Mouse (Mus musculus) CD4-positive, CD25-positive, alpha-beta regulatory T cell, adult 4 months (primary cell): Measurements from ENCODE around the gene Limk1. TPM values are rescaled to one million over a fixed set of nuclear protein-coding genes. Genes with fewer than 3 reads are reported as not detected.

Source experiments
- ATAC-seq: one replicate; pipeline ENCODE4 v1.8.0; 2017
- polyA plus RNA-seq, 2 experiments: library from polyadenylated mRNA; unstranded; fragments of 100-300 nt; shearing (Covaris generic); gene quantifications; one replicate each; pipeline ENCODE4 v1.2.1; 2017

The Limk1 gene
- polyA plus RNA-seq, 2 experiments from 2014 or later = 3.8 to 6.9 TPM

GRCm38 (mm10) chr5:134629508-134629907 lies 58.9 kb downstream of the Limk1 start:
- ATAC-seq = no peak

- no peak for ATAC-seq
Measured at GRCm38 (mm10) chr5:134622069-134622468, 66.3 kb downstream of the Limk1 start.

DNA sequence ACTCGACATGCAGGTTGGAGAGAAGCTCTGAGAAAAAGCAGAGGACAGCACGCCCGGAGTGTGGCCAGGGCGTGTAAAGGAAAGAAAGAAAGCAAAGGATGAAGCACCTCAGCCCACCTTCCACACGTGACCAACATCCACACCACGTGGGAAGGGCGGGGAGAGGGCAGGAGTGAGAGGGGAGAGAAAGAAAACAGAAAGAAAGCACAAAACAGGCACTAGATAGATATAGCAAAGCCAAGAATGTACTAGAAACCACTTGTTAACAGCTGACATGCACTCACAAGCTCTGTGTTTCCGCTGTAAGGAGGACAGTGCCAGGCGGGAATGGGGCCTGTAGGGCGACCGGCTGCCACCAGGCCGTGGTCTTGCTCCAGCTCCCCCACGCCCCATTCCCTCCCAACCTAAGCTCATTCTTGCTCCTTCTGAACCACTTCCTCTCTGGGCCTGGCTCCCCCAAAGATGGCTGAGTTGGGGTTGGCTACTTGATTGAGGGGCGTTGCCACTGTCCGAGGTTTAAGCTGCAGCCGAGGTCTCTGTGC lies 67.2 kb downstream of the Limk1 start:
- no peak for ATAC-seq

- ATAC-seq = no peak
Measured at GRCm38 (mm10) chr5:134620457-134620856, 67.9 kb downstream of the Limk1 start.

GRCm38 (mm10) chr5:134617071-134617470 lies 71.3 kb downstream of the Limk1 start:
- peak; percentile 68 for ATAC-seq

DNA sequence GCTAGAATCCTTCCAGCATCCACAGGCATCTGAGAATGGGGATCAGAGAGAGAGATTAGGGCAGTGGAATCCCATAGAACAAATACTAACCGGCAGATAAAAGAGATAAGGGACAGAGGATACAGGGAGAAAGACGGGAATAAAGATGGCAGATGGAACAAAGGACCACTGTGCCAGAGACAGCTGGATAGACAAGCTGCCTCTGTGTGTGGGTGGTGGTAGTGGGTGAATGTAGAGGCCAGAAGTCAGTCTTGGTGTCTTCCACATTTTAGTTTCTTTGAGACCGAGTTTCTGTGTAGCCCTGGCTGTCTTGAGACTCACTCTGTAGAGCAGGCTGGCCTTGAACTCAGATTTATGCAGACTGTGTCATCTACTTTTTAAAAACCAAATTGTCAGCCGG lies 72.6 kb downstream of the Limk1 start:
- no peak for ATAC-seq

DNA sequence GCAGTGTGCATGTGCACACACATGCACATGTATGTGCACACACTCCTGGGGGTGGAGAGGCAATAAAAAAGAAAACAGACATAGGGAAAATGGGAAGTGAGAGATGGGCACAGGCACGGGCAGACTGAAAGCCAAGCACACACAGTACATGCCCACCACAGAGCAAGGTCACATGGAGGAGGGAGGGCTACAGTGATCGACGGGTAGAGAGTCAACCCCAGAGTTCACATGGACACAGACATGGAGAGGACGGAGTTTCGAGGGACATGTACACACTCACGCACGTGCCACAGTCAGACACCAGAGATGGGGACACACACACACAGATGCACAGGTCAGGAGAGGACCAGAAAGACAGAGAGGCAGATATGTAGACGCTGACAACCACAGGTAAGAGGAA lies 73.0 kb downstream of the Limk1 start:
- ATAC-seq = no peak

GRCm38 (mm10) chr5:134614802-134615201 lies 73.6 kb downstream of the Limk1 start, which contains the start of gene Lat2:
Gene Lat2 (minus strand): TSS chr5:134615025.
- ATAC-seq = peak; percentile 62

- no peak for ATAC-seq
Measured at GRCm38 (mm10) chr5:134614296-134614695, 74.1 kb downstream of the Limk1 start.

DNA sequence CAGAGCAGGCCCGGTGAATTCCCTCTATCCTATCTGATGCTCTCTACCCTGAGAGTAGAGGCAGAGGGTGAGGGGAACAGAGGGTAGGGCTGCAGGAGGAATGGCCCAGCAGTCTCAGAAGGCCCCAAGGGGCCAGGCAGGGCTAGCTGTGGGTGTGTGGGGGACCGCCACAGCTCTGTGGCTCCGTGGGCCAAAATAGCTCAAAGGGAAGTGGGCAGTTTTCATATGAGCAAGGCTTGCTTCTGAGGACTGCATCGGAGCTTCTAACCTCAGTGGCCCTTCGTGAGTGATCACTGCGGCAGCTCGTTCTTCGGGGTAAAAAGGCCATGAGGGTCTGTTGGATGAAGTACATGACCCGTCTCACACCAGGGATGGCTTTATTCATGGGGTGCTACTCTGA lies 74.7 kb downstream of the Limk1 start:
- no peak for ATAC-seq

- ATAC-seq = no peak
Measured at GRCm38 (mm10) chr5:134611810-134612521, 76.4 kb downstream of the Limk1 start.

DNA sequence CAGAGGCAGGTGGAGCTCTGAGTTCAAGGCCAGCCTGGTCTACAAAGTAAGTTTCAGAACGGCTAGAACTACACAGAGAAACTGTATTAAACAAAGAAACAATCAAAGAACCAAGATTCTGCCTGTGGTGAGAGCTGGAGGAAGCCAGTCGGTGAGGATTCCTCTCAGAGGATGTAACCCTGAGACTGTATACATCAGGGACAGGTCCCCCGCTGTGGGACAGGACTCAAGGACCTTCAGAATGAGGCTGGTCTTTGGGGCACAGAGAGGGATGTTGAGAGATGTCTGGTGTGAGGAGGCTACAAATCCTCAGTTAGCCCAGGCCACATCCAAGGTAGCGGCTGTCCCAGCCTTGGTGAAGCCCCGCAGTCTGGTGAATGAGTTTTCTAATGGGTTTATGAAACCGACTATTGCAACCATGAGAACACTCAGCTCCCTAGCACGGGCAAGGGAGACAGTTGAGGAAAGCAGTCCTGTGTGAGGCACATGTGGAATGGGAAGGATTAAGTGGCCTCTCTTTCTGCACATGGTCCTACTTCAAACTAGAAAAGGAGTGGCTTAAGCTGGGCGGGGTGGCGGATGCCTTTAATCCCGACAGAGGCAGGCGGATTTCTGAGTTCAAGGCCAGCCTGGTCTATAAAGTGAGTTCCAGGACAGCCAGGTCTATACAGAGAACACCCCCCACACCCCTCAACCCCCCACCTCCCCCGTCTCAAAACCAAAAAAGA lies 78.3 kb downstream of the Limk1 start:
- ATAC-seq = no peak

GRCm38 (mm10) chr5:134607121-134607520 lies 81.3 kb downstream of the Limk1 start:
- no peak for ATAC-seq

GRCm38 (mm10) chr5:134606314-134606713 lies 82.1 kb downstream of the Limk1 start:
- no peak for ATAC-seq

Other genes with a start within 250 kb of the Limk1 start
- 1 to 10 TPM; 6.0 to 8.0 TPM for gene Gtf2ird1, start 231.9 kb downstream of the Limk1 start, polyA plus RNA-seq
- gene Clip2, start 136.2 kb downstream of the Limk1 start, polyA plus RNA-seq = under 1 TPM; 0.52 to 0.54 TPM
- under 1 TPM in 1 of 2 experiments, not detected in 1; 0.60 TPM for gene Syna, start 128.4 kb downstream of the Limk1 start, polyA plus RNA-seq
- 100 to 1,000 TPM; 134 to 185 TPM for gene Rfc2, start 107.2 kb downstream of the Limk1 start, polyA plus RNA-seq
- 10 to 100 TPM in 1 of 2 experiments, 1 to 10 TPM in 1; 6.2 to 15.8 TPM for gene Lat2, start 73.6 kb downstream of the Limk1 start, polyA plus RNA-seq
- 10 to 100 TPM; 94.2 to 96.9 TPM for gene Eif4h, start 49.1 kb downstream of the Limk1 start, polyA plus RNA-seq
- not detected for gene Eln, start 58.7 kb upstream of the Limk1 start, polyA plus RNA-seq
- not detected for gene Tmem270, start 218.1 kb upstream of the Limk1 start, polyA plus RNA-seq
- gene Cldn13, start 226.9 kb upstream of the Limk1 start, polyA plus RNA-seq = not detected
- 10 to 100 TPM; 11.4 to 16.7 TPM for gene Mettl27, start 243.8 kb upstream of the Limk1 start, polyA plus RNA-seq